Mouse (Mus musculus) heart, adult 11 months (tissue): ENCODE measurements around the gene Zp3.

Experiments used
- DNase-seq: peaks from one replicate; pipeline ENCODE4 v3.0.0; 2022

The Zp3 gene

GRCm38 (mm10) chr5:135962492-135963279 lies 17.2 kb upstream of the Zp3 start:
- peak; percentile 100 for DNase-seq

GRCm38 (mm10) chr5:135963280-135963627 lies 16.6 kb upstream of the Zp3 start:
- no peak for DNase-seq

- peak; percentile 93 for DNase-seq
Observed at GRCm38 (mm10) chr5:135965501-135965930, 14.4 kb upstream of the Zp3 start.

- peak; percentile 86 for DNase-seq
Observed at GRCm38 (mm10) chr5:135966866-135967265, 13.0 kb upstream of the Zp3 start.

DNA sequence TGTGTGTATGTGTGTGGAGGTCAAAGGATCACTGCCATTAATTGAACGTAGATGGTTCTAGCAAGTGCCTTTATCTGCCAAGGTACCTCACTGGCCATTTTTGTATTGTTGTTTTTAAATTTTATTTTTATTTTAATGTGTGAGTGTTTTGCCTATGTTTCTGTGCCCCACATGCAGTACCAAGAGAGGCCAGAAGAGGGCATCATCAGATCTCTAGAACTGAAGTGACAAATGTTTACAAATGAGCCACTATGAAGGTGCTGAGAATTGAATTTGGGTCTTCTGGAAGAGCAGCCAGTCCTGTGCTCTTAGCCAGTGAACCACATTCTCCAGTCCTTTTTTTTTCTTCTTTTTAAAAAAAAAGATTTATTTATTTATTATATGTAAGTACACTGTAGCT lies 11.1 kb upstream of the Zp3 start:
- peak; percentile 76 for DNase-seq

GRCm38 (mm10) chr5:135970247-135970646 lies 9.7 kb upstream of the Zp3 start:
- peak; percentile 86 for DNase-seq

- DNase-seq = no peak
Observed at GRCm38 (mm10) chr5:135971876-135972275, 8.0 kb upstream of the Zp3 start.

DNA sequence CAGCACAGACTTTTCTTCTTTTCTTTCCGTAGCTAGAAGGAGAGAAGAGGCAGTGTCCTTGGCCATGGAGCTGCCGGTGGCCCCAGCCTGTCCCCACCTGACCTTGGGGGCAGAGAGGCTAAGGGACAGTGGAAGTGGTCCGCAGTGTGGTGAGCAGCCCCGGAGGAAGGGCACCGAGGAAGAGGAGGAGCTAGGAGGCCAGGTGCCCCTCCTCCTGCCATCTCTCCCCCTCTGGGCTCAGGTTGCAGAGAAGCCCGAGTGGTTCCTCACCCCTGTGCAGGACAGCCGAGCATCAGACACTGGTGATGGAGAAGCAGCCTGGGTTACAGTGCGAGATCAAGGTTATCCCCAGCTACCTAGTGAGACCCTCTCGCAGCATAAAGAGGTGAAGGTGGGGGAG lies 5.5 kb upstream of the Zp3 start, which contains the start of gene Ssc4d:
Ssc4d (minus strand) TSS at position 167 of the 400 bp plus-strand sequence.
- peak; percentile 75 for DNase-seq

DNA sequence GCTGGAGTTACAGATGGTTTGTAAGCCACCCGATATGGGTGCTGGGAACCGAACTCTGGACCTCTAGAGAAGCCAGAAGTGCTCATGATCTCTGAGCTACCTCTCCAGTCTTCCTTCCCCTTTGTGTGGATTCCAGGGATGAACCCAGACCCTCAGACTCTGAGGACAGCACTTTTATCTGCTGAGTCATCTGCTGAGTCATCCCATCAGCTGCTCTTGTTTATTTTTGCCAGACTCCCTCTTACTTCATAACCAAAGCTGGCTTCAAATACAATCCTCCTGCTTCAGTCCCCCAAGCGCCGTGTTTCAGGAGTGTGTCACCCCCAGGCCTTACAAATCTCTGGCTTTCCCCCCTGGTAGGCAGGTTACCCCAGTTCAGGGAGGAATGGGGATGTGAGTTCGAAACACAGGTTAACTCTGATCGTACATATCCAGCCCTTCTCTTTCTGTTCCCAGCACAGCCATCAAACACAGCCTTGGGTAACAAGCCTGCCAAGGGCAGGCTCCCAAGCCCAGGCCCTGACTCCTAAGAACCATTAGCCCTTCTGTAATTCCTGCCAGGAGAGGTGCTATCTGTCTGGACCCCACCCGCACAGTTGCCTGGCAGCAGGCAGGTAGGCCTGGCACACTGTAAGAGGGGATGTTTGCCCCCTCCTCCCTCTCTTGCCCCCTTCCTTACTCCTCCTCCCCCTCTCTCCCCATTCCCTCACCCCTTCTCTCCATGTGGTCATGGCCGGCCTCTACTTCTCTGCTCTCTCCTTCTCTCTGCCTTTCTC lies 3.8 kb upstream of the Zp3 start:
- DNase-seq = peak; percentile 71

DNA sequence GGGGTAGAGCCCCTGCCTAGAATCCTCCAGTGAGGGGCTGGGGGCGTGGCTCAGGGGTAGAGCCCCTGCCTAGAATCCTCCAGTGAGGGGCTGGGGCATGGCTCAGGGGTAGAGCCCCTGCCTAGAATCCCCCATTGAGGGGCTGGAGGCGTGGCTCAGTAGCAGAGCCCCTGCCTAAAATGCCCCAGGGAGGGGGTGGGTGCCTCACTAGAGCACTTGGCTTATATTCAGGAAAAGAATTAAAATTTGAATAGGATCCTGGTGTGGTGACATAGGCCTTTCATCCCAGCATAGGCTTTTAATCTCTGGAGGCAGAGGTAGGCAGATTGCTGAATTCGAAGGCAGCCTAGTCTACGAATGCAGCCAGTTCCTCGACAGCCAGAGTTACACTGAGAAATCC lies 518 bp upstream of the Zp3 start:
- DNase-seq = no peak

- peak; percentile 97 for DNase-seq
Observed at GRCm38 (mm10) chr5:135982398-135982797, 2.5 kb downstream of the Zp3 start.

DNA sequence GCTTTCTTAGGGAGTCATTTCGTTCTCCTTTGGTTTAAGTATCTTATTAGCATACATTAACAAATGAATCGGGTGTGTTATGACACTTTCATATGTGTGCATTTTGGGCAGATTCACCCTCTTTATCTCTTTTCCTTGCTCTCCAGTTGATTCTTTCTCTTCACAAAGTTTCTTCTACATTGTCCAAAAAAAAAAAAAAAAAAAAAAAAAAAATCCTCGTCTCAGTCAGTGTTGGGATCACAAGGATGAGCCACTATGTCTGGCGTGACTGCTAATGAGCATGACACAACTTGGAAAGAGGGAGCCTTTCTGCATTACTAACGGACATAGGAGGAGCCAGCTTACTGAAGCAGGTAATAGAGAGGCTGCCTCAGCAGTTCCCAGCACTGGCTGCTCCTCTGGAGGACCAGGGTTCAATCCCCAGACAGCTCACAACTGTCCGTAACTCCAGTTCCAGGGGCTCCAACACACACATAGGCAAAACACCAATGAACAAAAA lies 4.7 kb downstream of the Zp3 start:
- DNase-seq = no peak

GRCm38 (mm10) chr5:135987248-135987647 lies 7.3 kb downstream of the Zp3 start:
- peak; percentile 75 for DNase-seq

DNA sequence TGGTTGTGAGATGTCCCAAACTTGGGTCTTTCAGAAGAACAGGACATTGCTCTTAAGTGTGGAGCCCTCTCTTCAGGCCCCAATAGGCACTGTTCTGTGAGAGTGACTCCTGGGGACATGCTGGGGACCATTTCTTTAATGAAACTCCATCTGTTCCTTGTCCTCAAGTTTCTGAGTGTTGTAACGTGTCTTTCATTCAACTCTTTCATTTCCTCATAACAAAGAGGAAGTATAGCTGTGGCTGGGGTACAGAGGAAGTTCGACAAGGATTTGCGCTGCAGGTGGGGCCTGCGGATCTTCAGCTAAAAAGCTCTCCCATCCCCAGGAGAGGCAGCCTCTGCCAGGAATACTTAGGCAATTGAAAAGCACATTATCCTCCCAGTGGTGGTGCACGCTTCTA lies 10.7 kb downstream of the Zp3 start:
- DNase-seq = peak; percentile 96

DNA sequence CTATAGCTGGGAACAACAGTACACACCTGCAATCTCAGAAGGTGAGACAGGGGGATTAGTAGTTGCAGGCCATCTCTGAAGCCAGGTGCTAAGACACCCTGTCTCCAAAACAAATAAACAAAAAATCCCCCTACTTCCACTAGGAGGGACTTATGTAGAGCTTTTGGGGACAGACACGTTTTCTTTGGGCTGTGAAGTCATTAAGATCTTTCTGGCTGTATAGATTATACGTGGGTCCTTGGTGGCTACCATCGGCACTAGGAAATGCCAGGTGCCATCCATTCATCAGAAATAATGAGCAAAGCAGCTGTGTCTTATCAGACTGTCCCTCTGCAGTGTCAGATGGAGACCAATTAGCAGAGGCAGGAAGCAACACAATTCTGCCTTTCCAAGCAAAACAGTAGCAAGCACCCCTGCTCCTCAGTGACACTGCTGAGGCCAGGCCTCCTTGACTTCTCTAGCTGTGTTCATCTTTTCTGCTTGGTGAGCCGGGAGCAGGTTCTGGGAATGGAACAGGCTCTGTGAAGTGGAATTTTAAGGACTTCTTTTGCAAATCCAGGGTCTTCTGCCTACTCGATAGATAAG lies 13.6 kb downstream of the Zp3 start:
- peak; percentile 91 for DNase-seq

DNA sequence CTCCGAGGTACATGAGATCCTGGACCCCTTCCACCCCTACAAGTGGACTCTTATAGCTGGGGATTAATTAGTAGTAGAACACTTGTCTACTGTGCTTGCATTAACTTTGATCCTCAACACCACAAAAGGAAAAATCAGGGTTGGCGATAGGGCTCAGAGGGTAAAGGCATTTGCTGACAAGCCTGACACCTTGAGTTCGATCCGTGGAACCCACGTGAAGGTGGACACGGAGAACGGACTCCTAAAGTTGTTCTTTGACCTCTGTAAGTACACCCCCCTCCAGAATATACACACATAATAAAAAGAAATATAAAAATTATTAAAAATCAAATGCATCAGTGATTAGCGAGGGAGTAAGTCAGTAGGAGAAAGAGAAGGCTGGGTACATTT lies 14.4 kb downstream of the Zp3 start:
- no peak for DNase-seq

GRCm38 (mm10) chr5:135994725-135995687 lies 15.1 kb downstream of the Zp3 start, which contains the start of gene Dtx2:
Dtx2 (plus strand) TSS chr5:135994800.
- peak; percentile 99 for DNase-seq

DNA sequence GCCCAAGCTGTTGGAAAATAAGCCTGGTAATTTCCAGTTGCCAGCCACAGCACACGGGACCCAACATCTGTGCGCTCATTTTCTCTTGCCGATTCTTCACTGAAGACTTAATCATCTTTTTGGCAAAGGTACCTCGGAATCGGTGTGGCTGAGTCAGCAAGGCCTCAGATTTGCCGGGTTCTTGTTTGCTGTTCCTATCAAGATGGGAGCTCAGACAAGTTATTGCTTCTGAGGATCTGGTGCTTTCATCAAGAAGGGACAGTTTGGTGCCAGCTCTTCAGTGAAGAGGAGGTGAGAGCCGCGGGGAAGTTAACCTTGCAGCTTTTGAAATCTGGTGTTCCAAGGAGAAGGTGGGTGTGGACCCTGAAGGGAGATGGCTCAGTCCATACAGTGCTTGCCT lies 16.3 kb downstream of the Zp3 start:
- peak; percentile 78 for DNase-seq

GRCm38 (mm10) chr5:136001222-136001621 lies 21.3 kb downstream of the Zp3 start:
- no peak for DNase-seq

GRCm38 (mm10) chr5:136002325-136002724 lies 22.4 kb downstream of the Zp3 start:
- DNase-seq = peak; percentile 71

- DNase-seq = no peak
Observed at GRCm38 (mm10) chr5:136002751-136003151, 22.9 kb downstream of the Zp3 start.

DNA sequence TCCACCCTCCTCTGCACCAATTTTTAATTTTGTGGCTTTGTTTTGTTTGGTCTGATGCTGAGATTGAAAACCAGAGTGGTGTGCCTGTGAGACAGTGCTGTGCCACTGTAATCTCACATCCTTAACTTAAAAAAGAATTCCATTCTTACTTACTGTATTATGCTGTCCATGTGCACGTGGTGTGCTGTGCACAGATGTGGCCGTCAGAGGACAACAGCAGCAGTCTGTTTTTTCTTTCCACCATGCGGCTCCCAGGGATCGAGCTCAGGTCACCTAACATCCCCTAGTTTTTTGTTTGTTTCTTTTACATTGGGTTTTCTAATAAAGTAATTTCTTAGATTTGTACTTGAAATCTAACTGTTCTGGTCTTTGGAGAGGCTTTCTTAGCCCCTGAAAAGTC lies 24.6 kb downstream of the Zp3 start:
- DNase-seq = no peak
